Mouse (Mus musculus) testis, adult 2 months (tissue): ENCODE data around the gene Dock2. TPM values are rescaled to one million over a fixed set of nuclear protein-coding genes. Genes with fewer than 3 reads are reported as not detected.

Source experiments
- H3K27ac ChIP-seq: fragments of 200-500 bp; 2 replicates; pipeline ENCODE4 v1.5.1; 2012; ENCODE audit warnings: low read depth, low read length; ENCODE audit not compliant: control insufficient read depth, insufficient read depth
- H3K27me3 ChIP-seq: fragments of 200-500 bp; 2 replicates; pipeline ENCODE4 v1.6.1; 2012; ENCODE audit warnings: mild to moderate bottlenecking, low read length, moderate library complexity; ENCODE audit not compliant: control insufficient read depth, insufficient read depth
- H3K36me3 ChIP-seq: fragments of 200-500 bp; 2 replicates; pipeline ENCODE4 v1.6.1; 2012; ENCODE audit warnings: mild to moderate bottlenecking, low read length; ENCODE audit not compliant: control insufficient read depth, insufficient read depth
- H3K4me1 ChIP-seq: fragments of 200-500 bp; 2 replicates; pipeline ENCODE4 v1.6.1; 2012; ENCODE audit warnings: low read length; ENCODE audit not compliant: control insufficient read depth, insufficient read depth
- H3K4me3 ChIP-seq: fragments of 200-500 bp; 2 replicates; pipeline ENCODE4 v1.5.1; 2012; ENCODE audit warnings: low read depth, mild to moderate bottlenecking, low read length, moderate library complexity, mixed read lengths; ENCODE audit not compliant: control insufficient read depth
- CTCF ChIP-seq: fragments of 200-500 bp; IDR thresholded peaks from 2 replicates; pipeline ENCODE4 v1.5.1; 2012; ENCODE audit warnings: low read depth, mild to moderate bottlenecking, inconsistent platforms, low read length, moderate library complexity; ENCODE audit not compliant: control insufficient read depth, insufficient read depth, insufficient replicate concordance
- POLR2A ChIP-seq: fragments of 200-500 bp; IDR thresholded peaks from 2 replicates; pipeline ENCODE4 v1.6.1; 2012; ENCODE audit warnings: low read depth, mild to moderate bottlenecking, inconsistent platforms, low read length, moderate library complexity; ENCODE audit not compliant: control insufficient read depth
- polyA plus RNA-seq: library from polyadenylated mRNA; depleted of rRNA; stranded (reverse); fragments of >200 nt; gene quantifications from 2 replicates; pipeline ENCODE4 v1.2.3, GENCODE M21; 2012

Gene Dock2
- polyA plus RNA-seq, 1 experiment = 1.7 TPM

DNA sequence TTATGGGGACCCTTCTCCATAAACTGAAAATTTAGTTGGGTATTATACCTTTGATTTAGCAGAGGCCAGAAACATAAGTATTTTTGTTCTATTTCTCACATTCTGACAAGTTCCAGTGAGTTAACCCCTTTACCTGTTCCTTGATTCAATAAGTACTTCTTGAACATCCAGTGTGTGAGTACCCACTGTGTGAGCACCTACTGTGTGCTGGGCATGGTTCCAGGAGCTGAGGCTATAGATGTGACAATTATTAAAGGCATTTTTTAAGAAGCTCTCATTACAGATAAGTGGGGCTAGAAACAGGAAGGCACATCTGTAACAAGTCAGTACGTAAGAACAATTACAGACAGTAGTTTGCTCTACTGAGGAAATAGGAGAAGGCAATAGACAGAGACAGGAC lies 464.4 kb downstream of the Dock2 start:
- no peaks in the 10 kb centered on the region for H3K27me3 ChIP-seq
- no peaks in the 10 kb centered on the region for H3K36me3 ChIP-seq
- H3K4me1 ChIP-seq = peaks cover 9% of the 10 kb centered on the region
- no peak overlapping the region for H3K27ac ChIP-seq
- TF ChIP-seq CTCF (no peak), POLR2A (no peak)
- no peak overlapping the region for H3K4me3 ChIP-seq

DNA sequence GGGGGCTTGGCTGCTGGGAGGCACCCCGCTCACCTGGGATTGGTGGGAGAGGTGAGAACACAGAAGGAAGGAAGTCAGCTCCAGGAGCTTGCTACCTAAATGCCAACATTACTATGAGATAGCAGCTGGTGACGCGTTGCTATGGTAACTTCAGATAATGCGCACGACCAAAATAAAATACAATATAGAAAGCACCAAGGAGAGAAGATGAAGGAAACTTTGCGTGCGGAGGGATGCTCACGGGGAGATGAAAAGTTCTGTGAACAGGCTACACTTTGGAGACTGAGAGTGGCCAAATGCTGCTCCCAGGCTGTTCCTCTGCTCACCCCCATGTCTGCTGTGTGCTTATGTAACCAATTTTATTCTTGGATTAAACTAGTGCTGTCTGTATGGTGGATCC lies 466.7 kb downstream of the Dock2 start:
- no peak overlapping the region for H3K4me3 ChIP-seq
- no peaks in the 10 kb centered on the region for H3K4me1 ChIP-seq
- no peak overlapping the region for H3K27ac ChIP-seq
- no peaks in the 10 kb centered on the region for H3K27me3 ChIP-seq
- no peak for TF ChIP-seq POLR2A
- no peak for TF ChIP-seq CTCF
- H3K36me3 ChIP-seq = no peaks in the 10 kb centered on the region

- H3K27me3 ChIP-seq = no peaks in the 10 kb centered on the region
- TF ChIP-seq POLR2A (no peak), CTCF (no peak)
- H3K4me3 ChIP-seq = no peak overlapping the region
- no peaks in the 10 kb centered on the region for H3K36me3 ChIP-seq
- H3K4me1 ChIP-seq = no peaks in the 10 kb centered on the region
- H3K27ac ChIP-seq = no peak overlapping the region
Measured at GRCm38 (mm10) chr11:34316176-34316575, 467.5 kb downstream of the Dock2 start.

DNA sequence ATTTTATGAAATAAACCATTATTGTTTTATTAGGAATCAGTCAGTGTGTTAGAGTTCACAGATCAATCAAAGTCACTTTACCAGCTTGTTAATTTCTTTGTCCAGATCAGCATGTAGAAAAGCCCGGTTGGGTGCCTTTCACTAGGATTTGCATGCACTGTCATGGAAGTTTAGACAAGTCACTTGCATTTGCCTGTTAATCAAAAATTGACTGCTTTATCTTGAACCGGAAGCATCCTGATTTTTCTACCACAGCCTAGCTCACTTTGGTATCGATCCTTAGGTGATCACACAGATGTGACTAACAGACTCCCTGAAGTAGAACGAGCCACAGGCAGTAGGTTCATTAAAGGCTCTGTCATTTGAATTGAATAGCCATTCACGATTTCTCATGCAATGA lies 468.3 kb downstream of the Dock2 start:
- Histone ChIP-seq H3K27ac (no peak overlapping the region), H3K4me3 (no peak overlapping the region)
- no peak for TF ChIP-seq CTCF
- no peak for TF ChIP-seq POLR2A

GRCm38 (mm10) chr11:34314534-34315379 lies 468.9 kb downstream of the Dock2 start, which contains the start of gene Fam196b:
Gene Fam196b, plus strand, starts transcription at chr11:34314822.
- no peak for TF ChIP-seq POLR2A
- no peak for TF ChIP-seq CTCF
- H3K27me3 ChIP-seq = no peaks in the 10 kb centered on the region
- no peak within 1 kb of the TSS for H3K27ac ChIP-seq
- no peaks in the 10 kb centered on the region for H3K36me3 ChIP-seq
- H3K4me3 ChIP-seq = no peak within 1 kb of the TSS
- no peaks in the 10 kb centered on the region for H3K4me1 ChIP-seq

More for the DNA sequence above, 468.3 kb downstream of the Dock2 start:
- Histone ChIP-seq H3K27me3 (no peaks in the 10 kb centered on the region), H3K4me1 (no peaks in the 10 kb centered on the region), H3K36me3 (no peaks in the 10 kb centered on the region)

DNA sequence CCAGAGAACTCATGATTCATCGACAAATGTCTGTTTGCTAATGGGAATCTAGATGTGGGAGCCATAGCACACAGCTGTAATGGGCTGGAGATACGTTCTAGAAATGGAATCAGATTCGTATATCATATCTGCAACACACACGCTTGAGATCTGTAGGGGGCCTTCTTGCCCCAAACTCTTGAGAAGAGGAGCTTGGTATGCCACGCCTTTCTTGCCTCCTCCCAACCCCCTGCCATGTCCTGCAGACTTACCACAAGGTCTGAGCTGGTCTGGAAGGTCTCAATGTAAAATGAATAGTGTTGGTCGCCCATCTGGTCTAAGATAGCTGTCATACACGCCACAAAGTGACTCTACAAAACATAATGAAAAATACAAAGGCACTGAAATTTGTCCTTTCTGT lies 471.5 kb downstream of the Dock2 start:
- no peaks in the 10 kb centered on the region for H3K27me3 ChIP-seq
- no peak overlapping the region for H3K27ac ChIP-seq
- H3K36me3 ChIP-seq = no peaks in the 10 kb centered on the region
- no peaks in the 10 kb centered on the region for H3K4me1 ChIP-seq
- no peak overlapping the region for H3K4me3 ChIP-seq
- TF ChIP-seq POLR2A (no peak), CTCF (no peak)

- H3K4me3 ChIP-seq = no peak overlapping the region
- no peaks in the 10 kb centered on the region for H3K27me3 ChIP-seq
- no peaks in the 10 kb centered on the region for H3K4me1 ChIP-seq
- no peaks in the 10 kb centered on the region for H3K36me3 ChIP-seq
- no peak for TF ChIP-seq POLR2A
- TF ChIP-seq CTCF = no peak
- H3K27ac ChIP-seq = no peak overlapping the region
Measured at GRCm38 (mm10) chr11:34311717-34312116, 472.0 kb downstream of the Dock2 start.

DNA sequence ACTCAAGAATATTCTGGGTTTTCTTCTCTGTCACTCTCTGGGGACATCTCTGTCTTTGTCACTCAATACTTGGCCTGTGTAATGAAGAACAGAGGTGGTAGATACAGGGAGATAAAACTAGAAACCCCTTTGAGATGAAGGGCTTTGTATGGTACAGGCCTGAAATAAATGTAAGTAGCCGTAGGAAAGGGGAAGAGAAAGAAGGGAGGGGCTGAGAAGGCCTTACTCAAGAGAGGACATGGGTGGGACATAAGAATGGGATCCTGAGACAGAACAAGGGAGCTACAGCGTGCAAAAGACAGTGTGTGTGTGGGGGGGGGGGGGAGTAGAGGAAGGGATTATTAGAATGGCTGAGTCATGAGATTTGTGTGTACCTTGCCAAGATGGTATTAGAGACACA lies 474.3 kb downstream of the Dock2 start:
- H3K4me3 ChIP-seq = no peak overlapping the region
- H3K4me1 ChIP-seq = no peaks in the 10 kb centered on the region
- H3K27ac ChIP-seq = no peak overlapping the region
- no peak for TF ChIP-seq POLR2A
- no peak for TF ChIP-seq CTCF
- H3K27me3 ChIP-seq = no peaks in the 10 kb centered on the region
- H3K36me3 ChIP-seq = no peaks in the 10 kb centered on the region
